ENCODE assay signal across 10 mouse cellular contexts in the genomic region with DNA sequence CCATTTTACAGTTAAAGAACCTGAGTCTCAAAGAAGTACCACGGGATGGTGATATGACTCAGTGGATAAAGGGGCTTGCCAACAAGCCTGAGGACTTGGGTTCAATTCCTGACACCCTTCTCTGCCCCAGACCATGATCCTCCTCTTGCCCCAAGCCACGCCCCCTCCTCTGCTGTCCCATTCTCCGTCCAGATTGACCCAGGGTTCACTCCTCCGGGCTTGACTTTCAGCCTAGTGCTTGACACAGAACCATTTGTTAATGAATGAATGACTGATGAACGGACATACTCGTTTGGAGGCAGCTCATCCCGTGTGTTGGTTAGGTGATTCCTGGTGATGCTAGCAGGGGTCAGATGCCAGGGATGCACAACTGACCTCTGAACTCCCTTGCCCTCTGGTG. TPM values are rescaled to one million over a fixed set of nuclear protein-coding genes. Genes with fewer than 3 reads are reported as not detected.
DNase-seq lines count a peak whose midpoint lies in the region; ATAC-seq and TF ChIP-seq lines count a peak whose summit lies in the region.
"Had no signal": no experiment of that assay in that cellular context is flagged by ENCODE, and none has a peak within 500 bp of the region (broad histone marks: within the 10 kb centered on the region; RNA-seq: fewer than 3 reads in every experiment).

No protein-coding gene starts in this region.

- H3K4me1 ChIP-seq in kidney, embryonic 15.5 days: peaks cover 60% of the 10 kb centered on the region
- peaks cover 30% of the 10 kb centered on the region for H3K4me1 ChIP-seq in embryonic facial prominence, embryonic 15.5 days
- peaks cover 31% of the 10 kb centered on the region for H3K4me1 ChIP-seq in intestine, embryonic 15.5 days (replicated peaks)

- DNase-seq in kidney, adult 11 months: no peak
- no peak for DNase-seq in embryo, embryonic 10.5 days (ENCODE audit: low spot score)
- no peak for DNase-seq in left cerebral cortex, postnatal 25 days (ENCODE audit: low spot score in 2 of 2)
- DNase-seq: right cerebral cortex, adult 18-20 months had no signal

- H3K9ac ChIP-seq in kidney, embryonic 15.5 days: no peak overlapping the region
- H3K9ac ChIP-seq in embryonic facial prominence, embryonic 15.5 days: no peak overlapping the region
- H3K9ac ChIP-seq in intestine, embryonic 15.5 days: no peak overlapping the region

- H3K4me2 ChIP-seq in kidney, embryonic 15.5 days: peak overlapping the region; percentile 96
- H3K4me2 ChIP-seq in embryonic facial prominence, embryonic 15.5 days (replicated peaks): peak overlapping the region; percentile 98; the same call in 1 of the 2 replicates
- peak overlapping the region; percentile 93 for H3K4me2 ChIP-seq in intestine, embryonic 15.5 days (replicated peaks)
- H3K4me2 ChIP-seq in myocyte (ENCODE audit: low read depth): no peak overlapping the region

- peak overlapping the region; percentile 78 for H3K4me3 ChIP-seq in kidney, embryonic 15.5 days (replicated peaks)
- no peak overlapping the region; the same call in 1 of the 2 replicates for H3K4me3 ChIP-seq in embryonic facial prominence, embryonic 15.5 days (replicated peaks)
- peak overlapping the region; percentile 62 for H3K4me3 ChIP-seq in intestine, embryonic 15.5 days (replicated peaks)
- H3K4me3 ChIP-seq in myocyte: peak overlapping the region; percentile 17

- H3ac ChIP-seq in myocyte (ENCODE audit: control insufficient read depth, insufficient read length): no peak overlapping the region

- intact Hi-C loops in left cerebral cortex, postnatal 25 days (cut with DNase I): loop anchor here (10.0 kb wide), 1 partner anchor 335 kb away; no protein-coding TSS in a partner anchor

- H3K27me3 ChIP-seq in kidney, embryonic 15.5 days: no peaks in the 10 kb centered on the region
- peaks cover 27% of the 10 kb centered on the region for H3K27me3 ChIP-seq in embryonic facial prominence, embryonic 15.5 days
- H3K27me3 ChIP-seq in intestine, embryonic 15.5 days (replicated peaks): no peaks in the 10 kb centered on the region
- no peaks in the 10 kb centered on the region for H3K27me3 ChIP-seq in myocyte (ENCODE audit: control insufficient read depth, insufficient read depth, insufficient read length)
- H3K27me3 ChIP-seq: Patski had no signal

- 0 out of 2 replicates have a peak overlapping the region, but pooled peaks have one; percentile 84 for H3K27ac ChIP-seq in kidney, embryonic 15.5 days
- H3K27ac ChIP-seq in embryonic facial prominence, embryonic 15.5 days (replicated peaks): no peak overlapping the region
- no peak overlapping the region for H3K27ac ChIP-seq in intestine, embryonic 15.5 days

- no peaks in the 10 kb centered on the region for H3K9me3 ChIP-seq in kidney, embryonic 15.5 days (replicated peaks)
- H3K9me3 ChIP-seq in embryonic facial prominence, embryonic 15.5 days (replicated peaks): no peaks in the 10 kb centered on the region
- H3K9me3 ChIP-seq in intestine, embryonic 15.5 days: no peaks in the 10 kb centered on the region

- no peak for TF ChIP-seq POLR2A in myocyte (IDR thresholded peaks at IDR 0.05; ENCODE audit: insufficient read length, low read depth)

- no peak for ATAC-seq in kidney, embryonic 15.5 days (replicated peaks; ENCODE audit: low FRiP score)
- ATAC-seq in embryonic facial prominence, embryonic 15.5 days (ENCODE audit: insufficient number of reproducible peaks, low FRiP score, low TSS enrichment, low read depth): no peak
- 0 out of 2 replicates have a peak, but pooled peaks have one; percentile 4 for ATAC-seq in intestine, embryonic 15.5 days
- no peak for ATAC-seq in megakaryocyte-erythroid progenitor cell, adult 5-6 weeks (replicated peaks; ENCODE audit: low FRiP score, low TSS enrichment, poor library complexity, severe bottlenecking)

- WGBS in kidney, embryonic 15.5 days: 47% methylated on average over 7 of the region's 7 CpGs
- 59% methylated on average over 7 of the region's 7 CpGs for WGBS in embryonic facial prominence, embryonic 15.5 days
- WGBS in intestine, embryonic 15.5 days: 38% methylated on average over 7 of the region's 7 CpGs

- no peaks in the 10 kb centered on the region for H3K36me3 ChIP-seq in kidney, embryonic 15.5 days
- no peaks in the 10 kb centered on the region for H3K36me3 ChIP-seq in embryonic facial prominence, embryonic 15.5 days
- H3K36me3 ChIP-seq in intestine, embryonic 15.5 days: no peaks in the 10 kb centered on the region
- H3K36me3 ChIP-seq in myocyte (ENCODE audit: control insufficient read depth, insufficient read depth): no peaks in the 10 kb centered on the region

- H3K79me2 ChIP-seq in myocyte (ENCODE audit: control insufficient read depth, insufficient read depth): no peaks in the 10 kb centered on the region

TF ChIP-seq in myocyte, 11 proteins besides CTCF, POLR2A, EP300 and RAD21:
- TF ChIP-seq TCF12 (IDR thresholded peaks at IDR 0.05; ENCODE audit: insufficient read depth, poor library complexity, severe bottlenecking) (no peak), MAX (IDR thresholded peaks at IDR 0.05; ENCODE audit: low read depth) (no peak), SRF (IDR thresholded peaks at IDR 0.05; ENCODE audit: control insufficient read depth, insufficient read length, low read depth) (no peak), MYOD1 (IDR thresholded peaks at IDR 0.05; ENCODE audit: control insufficient read depth in 1 of 3, insufficient read length in 2 of 3, low read depth in 2 of 3) (no peak), POLR2AphosphoS2 (IDR thresholded peaks at IDR 0.05; ENCODE audit: insufficient read length, low read depth) (no peak), MYOG (IDR thresholded peaks at IDR 0.05; ENCODE audit: control insufficient read depth in 1 of 3, insufficient read depth in 1 of 3, insufficient read length in 2 of 3, low read depth in 2 of 3) (no peak), REST (IDR thresholded peaks at IDR 0.05; ENCODE audit: insufficient read depth, insufficient read length) (no peak), TCF3 (IDR thresholded peaks at IDR 0.05; ENCODE audit: insufficient read length, low read depth) (no peak), E2F4 (IDR thresholded peaks at IDR 0.05; ENCODE audit: insufficient read depth) (no peak), USF1 (IDR thresholded peaks at IDR 0.05; ENCODE audit: low read depth) (no peak), CEBPB (IDR thresholded peaks at IDR 0.05; ENCODE audit: insufficient read depth, poor library complexity, severe bottlenecking) (no peak)
TF ChIP-seq in myocyte: peak in this region for 0.

RNA-seq across cellular contexts. Expression of gene 2900026A02Rik, which starts 1.2 kb away (rescaled TPM):
- 7.0 and 7.5 TPM in 2 replicates for polyA plus RNA-seq in kidney, embryonic 15.5 days (2015; fragmentation: Nextera tagmentation; extraction: Ambion mirVana)
- polyA plus RNA-seq in embryonic facial prominence, embryonic 15.5 days (2015; fragmentation: Nextera tagmentation; extraction: Ambion mirVana): 14.2 and 16.4 TPM in 2 replicates
- 10.0 and 10.7 TPM in 2 replicates for polyA plus RNA-seq in intestine, embryonic 15.5 days (2015; fragmentation: Nextera tagmentation; extraction: Ambion mirVana)
- polyA plus RNA-seq in myocyte (2012; fragmentation: generic; extraction: Trizol): 16.6 TPM
- total RNA-seq in left cerebral cortex, postnatal 25 days (2021): 10 to 100 TPM; 39.0 to 44.7 TPM
- 9.9 and 12.3 TPM in 2 replicates for total RNA-seq in megakaryocyte-erythroid progenitor cell, adult 5-6 weeks (2014; fragmentation: Nextera tagmentation)
- 5.8 and 6.8 TPM in 2 replicates for total RNA-seq in megakaryocyte-erythroid progenitor cell, adult 5-6 weeks (2017)

RNA-seq across cellular contexts. Expression of gene Tmem211, which starts 6.8 kb away (rescaled TPM):
- 0.19 TPM in 1 of 2 replicates, not detected in the other for polyA plus RNA-seq in kidney, embryonic 15.5 days (2015; fragmentation: Nextera tagmentation; extraction: Ambion mirVana)
- polyA plus RNA-seq in embryonic facial prominence, embryonic 15.5 days (2015; fragmentation: Nextera tagmentation; extraction: Ambion mirVana): 0.79 and 1.3 TPM in 2 replicates
- not detected in 2 replicates for polyA plus RNA-seq in intestine, embryonic 15.5 days (2015; fragmentation: Nextera tagmentation; extraction: Ambion mirVana)
- polyA plus RNA-seq in myocyte (2012; fragmentation: generic; extraction: Trizol): not detected
- total RNA-seq in left cerebral cortex, postnatal 25 days (2021): not detected
- total RNA-seq in megakaryocyte-erythroid progenitor cell, adult 5-6 weeks (2014; fragmentation: Nextera tagmentation): not detected in 2 replicates
- not detected in 2 replicates for total RNA-seq in megakaryocyte-erythroid progenitor cell, adult 5-6 weeks (2017)
- polyA plus RNA-seq: Patski had no signal
